Mouse (Mus musculus) T-helper 17 cell (primary cell): ENCODE measurements around the gene Vmn2r85.
"Not testable (repeated sequence)": the region's sequence is repeated elsewhere in the genome, so short reads cannot be mapped to it uniquely, and the experiment has no call there.

ENCODE experiments used
- in situ Hi-C, 2 experiments: fragments of 300-600 bp; cut with MboI, MseI; formaldehyde crosslinking; loops; 1 replicate in 1 of 2; 2 replicates in 1 of 2; pipeline ENCODE4 v1.15.1; 2025; ENCODE audit warnings: high pct_unique_total_duplicates in 2 of 2

Vmn2r85 gene

GRCm38 (mm10) chr10:130429603-130430002 lies at the start of gene Vmn2r85:
Vmn2r85 (minus strand) TSS chr10:130429703.
- in situ Hi-C loops = loop anchor here in 1 of 2 experiments (5.0 kb wide), 1 partner anchor 32 kb away; no protein-coding TSS in a partner anchor

GRCm38 (mm10) chr10:130470311-130470760 lies 40.8 kb upstream of the Vmn2r85 start:
- in situ Hi-C loops = no loop called here

DNA sequence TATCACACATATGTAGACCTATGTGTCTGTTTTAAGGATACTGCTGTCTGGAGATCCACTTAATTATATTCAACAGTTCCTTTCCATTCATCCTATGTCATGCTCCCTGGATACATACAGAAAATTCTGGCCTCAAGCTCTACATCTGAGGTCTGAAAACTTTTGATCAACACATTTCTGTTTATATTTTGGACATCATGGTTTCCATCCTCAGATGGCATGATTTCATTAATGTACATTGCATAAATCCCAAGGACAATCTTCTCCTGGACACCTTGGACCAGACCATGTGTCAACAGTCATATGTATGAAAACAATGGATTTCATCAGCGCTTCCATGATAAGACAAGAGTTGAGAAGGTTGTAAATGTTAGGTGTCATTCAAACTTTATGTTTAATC lies 26.4 kb upstream of the Vmn2r85 start, which contains the start of gene Vmn2r86:
Gene Vmn2r86 (minus strand): TSS at position 101 of the 400 bp plus-strand sequence.
- in situ Hi-C loops = not testable (repeated sequence)

DNA sequence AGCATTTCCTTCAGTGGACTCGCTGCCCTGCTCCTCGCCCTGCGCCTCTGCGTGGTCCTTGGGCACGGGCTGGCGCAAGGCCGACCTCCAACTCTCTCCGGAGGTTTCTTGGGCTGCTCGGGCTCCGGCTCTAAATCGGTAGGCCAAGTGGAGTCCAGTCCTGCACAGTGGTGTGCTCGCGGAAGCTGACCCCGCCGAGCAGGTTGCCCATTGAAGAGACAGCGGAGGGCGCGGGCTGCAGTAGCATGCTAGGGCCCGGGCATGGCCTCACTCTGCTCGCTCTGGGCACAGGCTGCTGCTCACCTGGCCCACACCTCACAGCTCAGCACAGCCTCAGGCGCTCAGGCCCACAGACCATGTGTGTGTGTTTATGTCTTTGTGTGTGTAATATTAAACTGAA lies 15.3 kb upstream of the Vmn2r85 start:
- in situ Hi-C loops = loop anchor here in 1 of 2 experiments (5.0 kb wide), 1 partner anchor 1232 kb away; no protein-coding TSS in a partner anchor

GRCm38 (mm10) chr10:130434185-130434898 lies 4.8 kb upstream of the Vmn2r85 start:
- in situ Hi-C loops = loop anchor here in 1 of 2 experiments (5.0 kb wide), 1 partner anchor 37 kb away; no protein-coding TSS in a partner anchor

- in situ Hi-C loops = not testable (repeated sequence)
Observed at GRCm38 (mm10) chr10:130422368-130422767, 7.1 kb downstream of the Vmn2r85 start.

DNA sequence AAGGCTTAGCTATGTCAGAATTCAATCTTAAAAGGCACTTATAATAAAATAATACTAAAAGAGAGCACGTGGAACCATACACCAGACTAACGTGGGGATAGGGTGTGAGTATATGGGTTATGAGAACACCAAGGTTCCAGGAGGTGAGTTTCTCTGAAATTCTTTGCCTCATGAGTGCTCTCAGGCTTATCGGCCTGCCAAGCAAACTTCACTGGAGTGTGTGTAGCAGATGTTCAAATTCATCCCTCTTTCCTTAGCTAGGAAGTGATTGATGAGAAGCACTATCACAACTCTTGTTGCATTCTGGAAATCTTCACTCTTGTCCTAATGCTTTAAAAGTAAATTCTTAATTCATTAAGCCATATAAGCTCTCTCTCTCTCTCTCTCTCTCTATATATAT lies 9.1 kb downstream of the Vmn2r85 start:
- in situ Hi-C loops = no loop called here

GRCm38 (mm10) chr10:130419954-130420353 lies 9.5 kb downstream of the Vmn2r85 start:
- in situ Hi-C loops = not testable (repeated sequence)

- in situ Hi-C loops = not testable (repeated sequence)
Observed at GRCm38 (mm10) chr10:130416352-130416751, 13.2 kb downstream of the Vmn2r85 start.

GRCm38 (mm10) chr10:130412167-130412698 lies 17.3 kb downstream of the Vmn2r85 start:
- in situ Hi-C loops = not testable (repeated sequence)

DNA sequence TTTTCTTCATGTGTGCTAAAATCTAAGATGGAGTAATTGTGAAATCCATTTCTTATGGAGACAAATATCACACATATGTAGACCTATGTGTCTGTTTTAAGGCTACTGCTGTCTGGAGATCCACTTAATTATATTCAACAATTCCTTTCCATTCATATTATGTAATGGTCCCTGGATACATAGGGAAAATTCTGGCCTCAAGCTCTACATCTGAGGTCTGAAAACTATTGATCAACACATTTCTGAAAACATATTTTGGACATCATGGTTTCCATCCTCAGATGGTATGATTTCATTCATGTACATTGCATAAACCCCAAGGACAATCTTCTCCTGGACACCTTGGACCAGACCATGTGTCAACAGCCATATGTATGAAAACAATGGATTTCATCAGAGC lies 35.3 kb downstream of the Vmn2r85 start, which contains the start of gene Vmn2r84:
Gene Vmn2r84 (minus strand): TSS at position 101 of the 400 bp plus-strand sequence.
- in situ Hi-C loops = no loop called here

DNA sequence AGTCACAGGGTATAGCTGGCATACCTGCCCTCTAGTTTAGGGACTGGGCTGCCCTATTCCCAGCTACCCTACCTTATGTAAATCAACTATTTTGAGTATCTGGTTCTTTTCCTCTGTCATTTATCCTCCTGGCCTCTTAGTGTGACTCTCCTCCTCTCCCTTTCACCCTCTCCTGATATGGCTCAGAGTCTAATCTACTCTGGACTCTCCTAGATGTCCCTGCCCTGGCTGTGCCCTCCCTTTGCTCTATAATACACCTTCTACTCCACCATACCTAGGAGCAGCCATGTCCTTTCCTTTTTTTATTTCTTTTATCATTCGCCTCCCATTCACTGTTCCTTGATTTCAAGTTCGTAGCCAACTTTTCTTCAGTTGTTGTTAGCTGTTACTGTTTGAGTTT lies 54.4 kb downstream of the Vmn2r85 start:
- in situ Hi-C loops = loop anchor here in 1 of 2 experiments (10.0 kb wide), 1 partner anchor 640 kb away; no protein-coding TSS in a partner anchor

DNA sequence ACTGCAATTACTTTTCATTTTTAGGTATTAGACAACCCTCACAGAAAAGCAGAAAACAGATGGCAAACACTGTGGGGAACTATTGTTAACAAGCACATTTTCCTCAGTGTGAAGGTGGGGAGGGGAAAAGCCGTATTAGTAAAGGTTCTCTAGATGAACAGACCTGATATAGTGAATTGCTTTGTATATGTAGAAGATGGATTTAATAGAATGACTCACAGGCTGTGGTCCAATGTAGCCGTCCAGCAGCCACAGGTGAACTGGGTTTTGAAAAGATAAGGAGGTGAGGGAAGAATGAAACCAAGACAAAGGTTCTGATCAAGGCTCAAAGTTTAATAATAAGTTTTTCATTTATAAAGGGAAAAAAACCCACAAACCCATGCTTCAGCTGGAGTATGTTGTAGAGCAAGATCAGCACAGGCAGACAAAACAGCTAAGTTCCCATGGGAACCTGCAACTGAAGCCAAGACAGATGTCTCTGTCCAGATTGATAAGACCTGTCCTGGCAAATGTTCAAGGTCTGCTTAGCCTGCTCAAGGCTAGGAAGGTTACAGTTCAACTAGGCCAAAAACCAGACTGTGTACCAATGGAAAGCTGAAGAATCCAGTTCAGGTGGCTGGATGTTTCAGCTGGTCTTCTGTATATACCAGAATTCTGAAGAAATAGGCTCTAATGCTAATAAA lies 56.9 kb downstream of the Vmn2r85 start:
- in situ Hi-C loops = loop anchor here in 1 of 2 experiments (10.0 kb wide), 1 partner anchor 638 kb away; no protein-coding TSS in a partner anchor

DNA sequence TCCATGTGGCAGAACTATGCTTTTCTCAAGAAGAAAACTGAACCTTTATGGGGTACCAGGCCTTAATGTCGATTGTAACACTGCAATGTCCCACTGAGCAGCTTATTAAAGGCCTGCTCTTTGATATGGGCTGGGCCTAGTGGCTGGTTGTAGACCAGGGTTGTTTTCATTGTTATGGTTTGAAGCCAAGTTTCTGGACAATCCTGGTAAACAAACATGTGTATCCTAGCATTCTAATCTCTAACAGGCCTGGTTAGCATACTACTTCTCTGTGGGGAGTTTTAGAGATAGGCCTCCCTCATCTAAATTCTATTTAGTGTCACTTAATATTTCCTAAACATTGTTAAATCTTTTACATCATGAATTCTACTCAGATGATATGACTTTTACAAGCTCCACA lies 57.9 kb downstream of the Vmn2r85 start:
- in situ Hi-C loops = loop anchor here in 1 of 2 experiments (10.0 kb wide), 1 partner anchor 637 kb away; no protein-coding TSS in a partner anchor

DNA sequence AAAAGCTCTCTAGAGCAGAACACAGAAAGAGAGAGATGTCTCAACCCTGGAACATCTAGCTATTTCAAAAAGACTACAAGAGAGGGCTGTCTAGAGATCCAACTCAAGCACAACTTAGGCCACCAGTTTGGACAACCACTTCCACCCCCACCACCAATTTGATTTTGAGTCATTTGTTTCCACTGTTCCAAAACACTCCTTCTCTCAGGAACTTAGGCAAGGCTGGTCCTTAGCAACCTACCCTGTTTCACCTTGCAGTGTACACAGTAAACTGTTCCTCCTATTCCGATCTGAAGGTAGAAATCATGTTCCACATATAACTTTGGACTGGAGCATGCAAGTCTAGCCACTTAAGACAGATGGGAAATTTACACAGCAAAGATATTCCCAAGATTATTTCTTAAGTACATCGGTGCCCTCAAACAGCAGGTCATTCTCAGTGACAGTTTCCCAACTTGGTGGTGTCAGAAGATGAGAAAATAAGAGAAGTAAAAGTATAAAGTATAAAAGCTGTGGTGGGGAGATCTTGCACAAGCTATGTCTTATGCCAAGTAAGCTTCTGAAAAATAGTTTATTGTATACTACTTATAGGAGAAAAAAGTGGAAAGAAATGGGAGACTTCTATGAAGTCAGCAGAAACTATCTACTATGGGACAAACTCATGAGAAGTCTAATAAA lies 59.4 kb downstream of the Vmn2r85 start:
- in situ Hi-C loops = loop anchor here in 1 of 2 experiments (10.0 kb wide), 1 partner anchor 635 kb away; no protein-coding TSS in a partner anchor

- in situ Hi-C loops = loop anchor here in 1 of 2 experiments (10.0 kb wide), 1 partner anchor 54 kb away; no protein-coding TSS in a partner anchor
Observed at GRCm38 (mm10) chr10:130368384-130368783, 61.1 kb downstream of the Vmn2r85 start.

DNA sequence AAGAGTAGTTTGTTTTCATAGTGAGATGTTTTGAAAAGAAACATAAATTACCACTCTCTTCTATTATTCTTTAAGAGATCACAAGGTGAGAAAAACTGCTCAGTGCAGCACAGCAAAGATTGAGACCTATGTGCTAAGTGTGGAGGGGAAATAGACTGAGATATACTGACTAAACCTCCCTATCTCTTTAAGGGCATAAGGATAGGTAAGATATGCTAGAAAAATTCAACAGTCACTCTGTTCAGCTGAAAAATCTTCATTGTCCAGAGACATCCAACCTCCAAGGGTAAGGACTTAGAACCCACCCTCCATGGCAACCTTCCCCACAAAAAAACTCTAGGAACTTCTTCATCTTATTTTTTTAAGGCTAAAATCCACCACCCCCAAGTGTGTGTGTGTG lies 64.7 kb downstream of the Vmn2r85 start:
- in situ Hi-C loops = loop anchor here in 1 of 2 experiments (10.0 kb wide), 1 partner anchor 50 kb away; no protein-coding TSS in a partner anchor
